9 mouse cellular contexts compared by ENCODE assay signal in the genomic region with DNA sequence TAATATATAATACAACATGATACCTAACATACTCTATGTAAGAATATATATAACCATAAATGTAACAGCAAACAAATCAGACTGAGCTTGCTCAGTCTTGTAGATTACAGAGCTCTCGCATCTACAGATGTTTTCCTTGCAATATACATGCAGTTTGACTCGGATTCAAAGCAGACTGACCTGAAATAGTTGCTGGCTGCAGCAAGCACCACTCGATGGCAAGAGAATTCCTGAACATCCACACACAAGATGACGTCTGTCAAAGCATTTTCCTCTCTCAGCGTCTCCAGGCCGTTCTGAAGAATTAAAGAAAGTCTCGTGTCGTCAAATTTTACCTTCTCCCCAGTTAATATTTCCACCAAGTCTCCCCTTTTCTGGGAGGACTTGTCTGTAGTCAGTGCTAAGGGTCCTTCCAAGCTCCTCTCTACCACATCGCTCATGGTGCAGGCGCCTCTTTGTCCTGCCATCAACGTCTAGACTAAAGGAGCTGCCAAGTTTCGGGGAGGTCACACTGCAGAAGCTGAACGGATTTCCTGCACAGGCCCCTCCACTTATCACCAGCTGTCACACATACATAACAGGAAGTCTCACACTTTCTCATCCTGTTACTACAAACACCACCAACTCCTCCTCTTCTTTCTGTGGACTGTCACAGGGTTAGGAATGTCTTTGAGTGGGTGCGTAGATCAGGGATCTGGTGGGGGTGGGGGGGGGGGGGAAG. TPM values are rescaled to one million over a fixed set of nuclear protein-coding genes. Genes with fewer than 3 reads are reported as not detected.
DNase-seq lines count a peak whose midpoint lies in the region; ATAC-seq and TF ChIP-seq lines count a peak whose summit lies in the region.
"Had no signal": no experiment of that assay in that cellular context is flagged by ENCODE, and none has a peak within 500 bp of the region (broad histone marks: within the 10 kb centered on the region; RNA-seq: fewer than 3 reads in every experiment).

Gene Klhl6 (minus strand): TSS at position 501 of the 721 bp plus-strand sequence.

- no peak within 1 kb of the TSS for H3K9ac ChIP-seq in embryonic facial prominence, embryonic 11.5 days (replicated peaks; ENCODE audit: low read length)
- H3K9ac ChIP-seq in hindbrain, postnatal 0 days (replicated peaks; ENCODE audit: low read length), result no peak within 1 kb of the TSS
- H3K9ac ChIP-seq in liver, embryonic 16.5 days (ENCODE audit: low read depth, low read length), result peak within 1 kb of the TSS; percentile 28; the same call in 1 of the 2 replicates
- H3K9ac ChIP-seq: midbrain, embryonic 12.5 days had no signal

- no peaks in the 10 kb centered on the region for H3K4me1 ChIP-seq in embryonic facial prominence, embryonic 11.5 days (ENCODE audit: control insufficient read depth, insufficient read depth, low read length)
- no peaks in the 10 kb centered on the region for H3K4me1 ChIP-seq in hindbrain, postnatal 0 days (ENCODE audit: insufficient read depth, low read length)
- H3K4me1 ChIP-seq in liver, embryonic 16.5 days (ENCODE audit: control insufficient read depth, low read depth, low read length), result no peaks in the 10 kb centered on the region
- peaks cover 15% of the 10 kb centered on the region; the same call in 1 of the 2 replicates for H3K4me1 ChIP-seq in spleen, adult 2 months (ENCODE audit: control insufficient read depth, insufficient read depth, insufficient read length)
- H3K4me1 ChIP-seq: midbrain, embryonic 12.5 days had no signal

- H3K27ac ChIP-seq in embryonic facial prominence, embryonic 11.5 days (replicated peaks; ENCODE audit: low read depth, low read length), result no peak within 1 kb of the TSS
- no peak within 1 kb of the TSS for H3K27ac ChIP-seq in hindbrain, postnatal 0 days
- peak within 1 kb of the TSS; percentile 63 for H3K27ac ChIP-seq in liver, embryonic 16.5 days (ENCODE audit: low read length)
- peak within 1 kb of the TSS; percentile 95 for H3K27ac ChIP-seq in spleen, adult 2 months (ENCODE audit: insufficient read depth, low read length)
- H3K27ac ChIP-seq: midbrain, embryonic 12.5 days had no signal

- 69% methylated on average over 14 of the region's 14 CpGs for WGBS in embryonic facial prominence, embryonic 11.5 days
- WGBS in hindbrain, postnatal 0 days, result 68% methylated on average over 14 of the region's 14 CpGs
- 10% methylated on average over 14 of the region's 14 CpGs for WGBS in liver, embryonic 16.5 days (ENCODE audit: insufficient replicate concordance)
- 1% methylated on average over 14 of the region's 14 CpGs for WGBS in spleen, adult 2 months

- no peak for ATAC-seq in embryonic facial prominence, embryonic 11.5 days (replicated peaks; ENCODE audit: insufficient number of reproducible peaks, low FRiP score, low TSS enrichment, low read depth)
- no peak for ATAC-seq in hindbrain, postnatal 0 days
- peak; percentile 76 for ATAC-seq in liver, embryonic 16.5 days (ENCODE audit: low read depth)

- H3K36me3 ChIP-seq in embryonic facial prominence, embryonic 11.5 days (replicated peaks; ENCODE audit: control insufficient read depth, insufficient read depth, low read depth, low read length), result no peaks in the 10 kb centered on the region
- no peaks in the 10 kb centered on the region for H3K36me3 ChIP-seq in hindbrain, postnatal 0 days (ENCODE audit: insufficient read depth, low read length)
- no peaks in the 10 kb centered on the region for H3K36me3 ChIP-seq in liver, embryonic 16.5 days (ENCODE audit: control insufficient read depth, insufficient read depth)
- H3K36me3 ChIP-seq in spleen, adult 2 months (ENCODE audit: control insufficient read depth, insufficient read depth, low read length), result no peaks in the 10 kb centered on the region; the same call in 1 of the 2 replicates
- H3K36me3 ChIP-seq: midbrain, embryonic 12.5 days had no signal

- H3K4me3 ChIP-seq in embryonic facial prominence, embryonic 11.5 days (ENCODE audit: low read depth, low read length), result no peak within 1 kb of the TSS
- no peak within 1 kb of the TSS for H3K4me3 ChIP-seq in hindbrain, postnatal 0 days (ENCODE audit: low read length)
- peak within 1 kb of the TSS; percentile 50 for H3K4me3 ChIP-seq in liver, embryonic 16.5 days (ENCODE audit: low read depth, low read length)
- peak within 1 kb of the TSS; percentile 76 for H3K4me3 ChIP-seq in spleen, adult 2 months (ENCODE audit: extremely low read depth, insufficient read depth, insufficient read length)
- H3K4me3 ChIP-seq: midbrain, embryonic 12.5 days had no signal

- intact Hi-C loops in left cerebral cortex, postnatal 14 days (cut with DNase I), result no loop called here
- intact Hi-C loops in left cerebral cortex, postnatal 25 days (cut with DNase I), result no loop called here

- peak; percentile 90 for TF ChIP-seq POLR2A in spleen, adult 2 months (IDR thresholded peaks at IDR 0.05; ENCODE audit: low read depth, low read length)

- H3K9me3 ChIP-seq in embryonic facial prominence, embryonic 11.5 days (replicated peaks; ENCODE audit: control insufficient read depth, low read length), result no peaks in the 10 kb centered on the region
- no peaks in the 10 kb centered on the region for H3K9me3 ChIP-seq in hindbrain, postnatal 0 days (ENCODE audit: low read length)
- no peaks in the 10 kb centered on the region for H3K9me3 ChIP-seq in liver, embryonic 16.5 days (replicated peaks; ENCODE audit: control insufficient read depth, low read length)
- H3K9me3 ChIP-seq: midbrain, embryonic 12.5 days had no signal

- no peak within 1 kb of the TSS for H3K4me2 ChIP-seq in embryonic facial prominence, embryonic 11.5 days (ENCODE audit: low read depth, low read length)
- H3K4me2 ChIP-seq in hindbrain, postnatal 0 days (ENCODE audit: low read depth, low read length), result 0 out of 2 replicates have a peak within 1 kb of the TSS, but pooled peaks have one; percentile 18
- H3K4me2 ChIP-seq in liver, embryonic 16.5 days (ENCODE audit: low read depth, low read length), result peak within 1 kb of the TSS; percentile 41
- H3K4me2 ChIP-seq: midbrain, embryonic 12.5 days had no signal

- no peaks in the 10 kb centered on the region for H3K27me3 ChIP-seq in embryonic facial prominence, embryonic 11.5 days (ENCODE audit: control insufficient read depth, insufficient read depth, low read length)
- H3K27me3 ChIP-seq in hindbrain, postnatal 0 days (ENCODE audit: insufficient read depth, low read length), result no peaks in the 10 kb centered on the region
- H3K27me3 ChIP-seq in liver, embryonic 16.5 days (ENCODE audit: control insufficient read depth, insufficient read depth, low read depth, low read length), result no peaks in the 10 kb centered on the region
- H3K27me3 ChIP-seq in spleen, adult 2 months (ENCODE audit: control insufficient read depth, insufficient read depth, low read length), result no peaks in the 10 kb centered on the region
- H3K27me3 ChIP-seq: midbrain, embryonic 12.5 days had no signal

- DNase-seq in left cerebral cortex, postnatal 14 days (ENCODE audit: low spot score in 2 of 2), result peak; percentile 11 to 17
- DNase-seq in left cerebral cortex, postnatal 25 days (ENCODE audit: low spot score in 2 of 2), result no peak
- DNase-seq in embryonic facial prominence, embryonic 11.5 days (ENCODE audit: low spot score), result peak; percentile 6
- DNase-seq in hindbrain, postnatal 0 days (ENCODE audit: low spot score), result peak; percentile 3
- DNase-seq in spleen, adult 2 months (ENCODE audit: low read depth in 1 of 2, low spot score in 2 of 2), result peak; percentile 58 to 77
- no peak for DNase-seq in right cerebral cortex, adult 18-20 months
- DNase-seq in cerebellum, postnatal 14 days, result no peak

- TF ChIP-seq CTCF in hindbrain, postnatal 0 days (IDR thresholded peaks at IDR 0.05; ENCODE audit: low read depth), result no peak
- TF ChIP-seq CTCF in spleen, adult 2 months (IDR thresholded peaks at IDR 0.05; ENCODE audit: extremely low read depth, insufficient read depth, insufficient read length, insufficient replicate concordance), result no peak

RNA-seq across cellular contexts. Expression of gene Klhl6, which starts in this region (rescaled TPM):
- 1 to 10 TPM; 1.6 to 2.3 TPM for total RNA-seq in left cerebral cortex, postnatal 14 days (2021)
- total RNA-seq in left cerebral cortex, postnatal 25 days (2021), result 1 to 10 TPM; 1.1 to 2.3 TPM
- polyA plus RNA-seq in embryonic facial prominence, embryonic 11.5 days (2014; fragmentation: Nextera tagmentation; extraction: Ambion mirVana), result 6.8 and 9.1 TPM in 2 replicates
- 2.4 and 2.6 TPM in 2 replicates for total RNA-seq in hindbrain, postnatal 0 days (2014; rRNA removed)
- polyA plus RNA-seq in hindbrain, postnatal 0 days (2015; fragmentation: Nextera tagmentation; extraction: Ambion mirVana), result 2.7 and 2.9 TPM in 2 replicates
- polyA plus RNA-seq in liver, embryonic 16.5 days (2015; fragmentation: Nextera tagmentation; extraction: Ambion mirVana), result 11.5 and 12.9 TPM in 2 replicates
- polyA plus RNA-seq in spleen, adult 2 months (2012; rRNA removed), result 28.4 and 33.7 TPM in 2 replicates

Comparison
In these comparisons a context has a peak if more than half of its experiments do, and no peak if none do; other contexts are left out.
1. DNase-seq: peak in left cerebral cortex, postnatal 14 days (2 of 2), embryonic facial prominence, embryonic 11.5 days (single experiment), hindbrain, postnatal 0 days (single experiment) and spleen, adult 2 months (2 of 2); none in left cerebral cortex, postnatal 25 days (0 of 2), right cerebral cortex, adult 18-20 months (single experiment) and cerebellum, postnatal 14 days (0 of 2).
2. H3K27ac ChIP-seq: peak in liver, embryonic 16.5 days (single experiment) and spleen, adult 2 months (single experiment); none in embryonic facial prominence, embryonic 11.5 days (single experiment) and hindbrain, postnatal 0 days (single experiment).
3. H3K4me3 ChIP-seq: peak in liver, embryonic 16.5 days (single experiment) and spleen, adult 2 months (single experiment); none in embryonic facial prominence, embryonic 11.5 days (single experiment) and hindbrain, postnatal 0 days (single experiment).